Mouse (Mus musculus) adipocyte (in vitro differentiated cells): ENCODE data around the gene Magel2.

Experiments
- DNase-seq: peaks from one replicate; pipeline ENCODE4 v3.0.0-alpha.2; 2016; ENCODE audit warnings: low spot score

Magel2 gene

DNA sequence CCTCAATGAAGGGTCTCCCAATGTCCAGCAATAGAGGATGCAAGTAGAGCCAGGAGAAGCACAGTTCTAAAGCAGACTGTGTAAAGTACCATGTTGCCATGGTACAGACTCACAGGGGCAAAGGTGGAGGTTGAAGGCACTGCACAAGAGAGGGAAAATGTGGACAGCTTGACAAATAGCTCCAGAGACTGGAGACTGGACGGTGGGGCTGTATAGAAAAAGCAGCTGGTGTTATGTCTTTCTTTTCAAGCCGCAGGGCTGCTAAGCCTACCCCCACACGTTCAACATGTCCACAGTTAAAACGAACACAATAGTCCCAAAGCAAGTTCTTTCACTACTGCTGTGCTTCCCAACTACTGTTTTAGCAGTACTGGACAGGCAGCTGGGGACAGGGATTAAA is 46.4 kb downstream of the Magel2 start:
- no peak for DNase-seq

DNA sequence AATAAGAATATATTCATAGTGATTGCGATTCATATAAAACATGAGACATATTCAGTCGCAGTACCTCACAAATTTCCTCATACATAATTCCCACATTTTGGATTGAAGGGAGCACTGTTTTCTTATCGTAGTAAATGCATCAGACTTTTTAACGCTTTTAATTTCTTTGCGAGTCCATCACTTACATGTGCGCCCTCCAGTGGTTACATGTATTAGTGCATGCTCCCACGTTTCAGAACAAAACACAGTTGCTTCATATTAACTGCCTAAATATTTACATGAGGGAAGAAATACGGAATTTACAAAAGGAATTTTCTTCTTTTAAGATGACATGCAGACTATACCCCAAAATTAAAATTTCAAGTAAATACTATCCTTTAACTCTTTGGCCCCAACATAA is 51.5 kb downstream of the Magel2 start:
- peak; percentile 50 for DNase-seq
